Mouse (Mus musculus) CH12.LX (cell line): ENCODE data around the gene Slc24a5. TPM values are rescaled to one million over a fixed set of nuclear protein-coding genes. Genes with fewer than 3 reads are reported as not detected.

Source experiments
- DNase-seq: peaks from one replicate; pipeline ENCODE4 v3.0.0-alpha.2; 2013; ENCODE audit errors: extremely low read depth
- H3K27ac ChIP-seq: 2 replicates; pipeline ENCODE4 v1.5.1; 2012; ENCODE audit warnings: low read depth, mild to moderate bottlenecking, control low read depth, moderate library complexity; ENCODE audit not compliant: insufficient read depth
- H3K27me3 ChIP-seq: replicated peaks from 2 replicates; pipeline ENCODE3; 2012; ENCODE audit warnings: inconsistent platforms
- H3K36me3 ChIP-seq, 2 experiments: replicated peaks in 1 of 2; 2 replicates each; pipeline versions ENCODE3 to v1.6.1; 2012; ENCODE audit warnings: inconsistent platforms in 1 of 2, low read length in 1 of 2, mild to moderate bottlenecking in 1 of 2, mixed read lengths in 1 of 2, moderate library complexity in 1 of 2; ENCODE audit not compliant: control insufficient read depth in 1 of 2, insufficient read depth in 1 of 2
- H3K4me1 ChIP-seq, 2 experiments: 2 replicates each; pipeline ENCODE4 v1.6.1; 2012; ENCODE audit warnings: inconsistent platforms in 1 of 2, moderate library complexity in 1 of 2; ENCODE audit not compliant: insufficient read depth in 2 of 2, control insufficient read depth in 1 of 2
- H3K4me2 ChIP-seq: 2 replicates; pipeline ENCODE4 v1.6.1; 2012; ENCODE audit warnings: low read depth, mild to moderate bottlenecking, control low read depth; ENCODE audit not compliant: poor library complexity, insufficient read depth, severe bottlenecking
- H3K4me3 ChIP-seq, 3 experiments: fragments of 150-350 bp in 1 of 3; sonication (generic) in 1 of 3; replicated peaks in 1 of 3; 2 replicates each; pipeline versions ENCODE3 to v1.5.1; 2011 to 2012; ENCODE audit warnings: low read depth in 2 of 3, low read length in 2 of 3, mild to moderate bottlenecking in 2 of 3, moderate library complexity in 2 of 3, control low read depth in 1 of 3, improper control_type of control experiment in 1 of 3, inconsistent platforms in 1 of 3, mixed read lengths in 1 of 3; ENCODE audit not compliant: poor library complexity in 1 of 3
- H3K79me2 ChIP-seq: replicated peaks from 2 replicates; pipeline ENCODE4 v1.6.1; 2012; ENCODE audit warnings: mild to moderate bottlenecking, moderate library complexity; ENCODE audit not compliant: control insufficient read depth, poor library complexity, insufficient read depth, severe bottlenecking; ENCODE audit errors: extremely low read depth
- H3K9ac ChIP-seq: 2 replicates; pipeline ENCODE4 v1.6.1; 2012; ENCODE audit warnings: low read depth, mild to moderate bottlenecking, control low read depth, moderate library complexity; ENCODE audit not compliant: insufficient read depth
- H3K9me3 ChIP-seq: replicated peaks from 2 replicates; pipeline ENCODE3; 2012; ENCODE audit warnings: low read length, inconsistent platforms, mixed read lengths
- BHLHE40 ChIP-seq: IDR thresholded peaks from 2 replicates; pipeline ENCODE4 v1.6.1; 2011; ENCODE audit warnings: mild to moderate bottlenecking, low read depth, low read length, improper control_type of control experiment
- CHD2 ChIP-seq: IDR thresholded peaks from 2 replicates; pipeline ENCODE4 v1.6.1; 2011; ENCODE audit warnings: low read length, improper control_type of control experiment
- CTCF ChIP-seq, 2 experiments: IDR thresholded peaks in 1 of 2; conservative IDR thresholded peaks in 1 of 2; 2 replicates each; pipeline ENCODE4 v1.5.1; 2011 to 2012; ENCODE audit warnings: low read depth in 2 of 2, low read length in 2 of 2, improper control_type of control experiment in 1 of 2, inconsistent platforms in 1 of 2, mild to moderate bottlenecking in 1 of 2, moderate library complexity in 1 of 2
- ELF1 ChIP-seq: IDR thresholded peaks from 2 replicates; pipeline ENCODE4 v1.6.1; 2014; ENCODE audit warnings: low read depth, mild to moderate bottlenecking, inconsistent platforms, low read length, improper control_type of control experiment
- ETS1 ChIP-seq: conservative IDR thresholded peaks from 2 replicates; pipeline ENCODE4 v1.6.1; 2012; ENCODE audit warnings: low read depth, mild to moderate bottlenecking, inconsistent platforms, low read length, improper control_type of control experiment, moderate library complexity
- GABPA ChIP-seq: IDR thresholded peaks from 2 replicates; pipeline ENCODE4 v1.6.1; 2012; ENCODE audit warnings: low read depth, low read length, improper control_type of control experiment, inconsistent platforms; ENCODE audit not compliant: insufficient replicate concordance
- HCFC1 ChIP-seq: IDR thresholded peaks from 2 replicates; pipeline ENCODE4 v1.6.1; 2012; ENCODE audit warnings: low read depth, mild to moderate bottlenecking, inconsistent platforms, low read length, improper control_type of control experiment
- IRF4 ChIP-seq: IDR thresholded peaks from 2 replicates; pipeline ENCODE4 v1.6.1; 2014; ENCODE audit warnings: low read depth, mild to moderate bottlenecking, inconsistent platforms, low read length, improper control_type of control experiment
- JUN ChIP-seq: IDR thresholded peaks from 2 replicates; pipeline ENCODE4 v1.6.1; 2011; ENCODE audit warnings: low read depth, mild to moderate bottlenecking, low read length, improper control_type of control experiment, moderate library complexity; ENCODE audit not compliant: insufficient read depth
- KAT2A ChIP-seq: IDR thresholded peaks from 2 replicates; pipeline ENCODE4 v1.6.1; 2012; ENCODE audit warnings: low read length, improper control_type of control experiment, inconsistent platforms; ENCODE audit not compliant: insufficient replicate concordance
- MAFK ChIP-seq: IDR thresholded peaks from 2 replicates; pipeline ENCODE4 v1.6.1; 2011; ENCODE audit warnings: low read length, improper control_type of control experiment; ENCODE audit not compliant: insufficient replicate concordance
- MEF2A ChIP-seq: IDR thresholded peaks from 2 replicates; pipeline ENCODE4 v1.6.1; 2014; ENCODE audit warnings: low read depth, mild to moderate bottlenecking, inconsistent platforms, low read length, improper control_type of control experiment, borderline replicate concordance
- PAX5 ChIP-seq: IDR thresholded peaks from 2 replicates; pipeline ENCODE4 v1.6.1; 2012; ENCODE audit warnings: low read length, inconsistent platforms, mixed read lengths
- POLR2A ChIP-seq: IDR thresholded peaks from 2 replicates; pipeline ENCODE4 v1.6.1; 2011; ENCODE audit warnings: low read depth, mild to moderate bottlenecking, improper control_type of control experiment, low read length
- POLR2AphosphoS2 ChIP-seq: IDR thresholded peaks from 2 replicates; pipeline ENCODE4 v1.6.1; 2011; ENCODE audit warnings: low read depth, low read length, improper control_type of control experiment
- RCOR1 ChIP-seq: conservative IDR thresholded peaks from 2 replicates; pipeline ENCODE4 v1.6.1; 2012; ENCODE audit warnings: low read depth, mild to moderate bottlenecking, inconsistent platforms, low read length, improper control_type of control experiment
- TCF12 ChIP-seq: IDR thresholded peaks from 2 replicates; pipeline ENCODE4 v1.6.1; 2014; ENCODE audit warnings: low read depth, mild to moderate bottlenecking, inconsistent platforms, low read length, improper control_type of control experiment
- ZNF384 ChIP-seq: IDR thresholded peaks from 2 replicates; pipeline ENCODE4 v1.6.1; 2012; ENCODE audit warnings: low read depth, low read length, improper control_type of control experiment, inconsistent platforms
- dilution Hi-C: fragments of 300-500 bp; cut with MboI; formaldehyde crosslinking; loops from 2 replicates; pipeline ENCODE4 v1.14.3; 2020; ENCODE audit warnings: low sequenced_read_pairs; ENCODE audit not compliant: extremely low pct_unique_long_range_greater_than_20kb, extremely low pct_ligation_motif_present
- in situ Hi-C: fragments of 300-500 bp; cut with MboI; formaldehyde crosslinking; loops from 3 replicates; pipeline ENCODE4 v1.14.3; 2019; ENCODE audit warnings: low sequenced_read_pairs, low pct_ligation_motif_present, low pct_unique_long_range_greater_than_20kb, mixed read lengths
- polyA plus RNA-seq: library from polyadenylated mRNA; unstranded; fragments of >175 nt; gene quantifications from 2 replicates; pipeline ENCODE4 v1.2.1, GENCODE M21; 2012; ENCODE audit warnings: low read depth; ENCODE audit not compliant: insufficient read length
- total RNA-seq, 2 experiments: library from RNA; depleted of rRNA; stranded (reverse); fragments of 300-350 nt in 1 of 2; fragments of >200 nt in 1 of 2; gene quantifications; 2 replicates each; pipeline ENCODE4 v1.2.3; 2012 to 2014

Slc24a5 gene
- total and polyA plus RNA-seq, 3 experiments, result not detected

DNA sequence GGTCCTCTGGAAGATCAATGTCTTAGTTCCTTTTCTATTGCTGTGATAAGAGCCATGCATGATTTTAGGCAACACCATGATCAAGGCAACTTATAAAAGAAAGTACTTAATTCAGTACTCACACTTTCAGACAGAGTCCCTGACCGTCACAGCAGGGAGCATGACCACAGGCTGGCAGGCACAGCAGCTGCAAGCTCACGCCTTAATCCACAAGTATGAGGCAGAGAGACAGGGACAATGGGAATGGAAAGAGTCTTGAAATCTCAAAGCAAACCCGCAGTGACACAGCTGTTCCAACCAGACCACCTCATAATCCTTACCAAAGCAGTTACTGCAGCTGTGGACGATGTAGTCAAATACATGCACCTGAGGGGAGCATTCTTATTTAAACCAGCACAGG is 66.2 kb downstream of the Slc24a5 start:
- Histone ChIP-seq H3K9me3 (peaks cover 16% of the 10 kb centered on the region), H3K4me3 (no peak overlapping the region), H3K9ac (no peak overlapping the region), H3K27ac (no peak overlapping the region), H3K4me1 (no peaks in the 10 kb centered on the region), H3K4me2 (no peak overlapping the region), H3K79me2 (no peaks in the 10 kb centered on the region), H3K27me3 (no peaks in the 10 kb centered on the region), H3K36me3 (no peaks in the 10 kb centered on the region)
- TF ChIP-seq POLR2AphosphoS2, result no peak
- no peak for TF ChIP-seq IRF4
- no peak for TF ChIP-seq HCFC1
- no peak for TF ChIP-seq TCF12
- no peak for TF ChIP-seq ELF1
- no peak for TF ChIP-seq ETS1
- no peak for TF ChIP-seq KAT2A
- TF ChIP-seq MEF2A, result no peak
- no peak for TF ChIP-seq GABPA
- TF ChIP-seq ZNF384, result no peak
- TF ChIP-seq MAFK, result no peak
- DNase-seq, result no peak
- dilution Hi-C loops, result no loop called here
- in situ Hi-C loops, result no loop called here

GRCm38 (mm10) chr2:125135903-125136811 is 68.2 kb downstream of the Slc24a5 start, which contains the start of gene Ctxn2:
TSS of gene Ctxn2 (plus strand) at chr2:125136692.
- H3K27ac ChIP-seq, result no peak within 1 kb of the TSS
- dilution Hi-C loops, result no loop called here
- H3K4me2 ChIP-seq, result no peak within 1 kb of the TSS
- H3K4me1 ChIP-seq, result no peaks in the 10 kb centered on the region
- DNase-seq, result no peak
- H3K36me3 ChIP-seq, result no peaks in the 10 kb centered on the region
- peaks cover 14% of the 10 kb centered on the region for H3K9me3 ChIP-seq
- H3K9ac ChIP-seq, result no peak within 1 kb of the TSS
- no peak for TF ChIP-seq HCFC1
- no peak for TF ChIP-seq POLR2A
- TF ChIP-seq POLR2AphosphoS2, result no peak
- TF ChIP-seq TCF12, result no peak
- no peak for TF ChIP-seq GABPA
- TF ChIP-seq PAX5, result no peak
- TF ChIP-seq BHLHE40, result no peak
- TF ChIP-seq JUN, result no peak
- TF ChIP-seq RCOR1, result no peak
- TF ChIP-seq CHD2, result no peak
- TF ChIP-seq CTCF (conservative IDR thresholded peaks at IDR 0.05 in 1 of 2, IDR thresholded peaks at IDR 0.05 in 1 of 2; ENCODE audit: low read depth in 2 of 2, low read length in 2 of 2), result no peak
- no peaks in the 10 kb centered on the region for H3K79me2 ChIP-seq
- H3K27me3 ChIP-seq, result no peaks in the 10 kb centered on the region
- no peak within 1 kb of the TSS for H3K4me3 ChIP-seq
- in situ Hi-C loops, result no loop called here
